Mouse (Mus musculus) C2C12 (cell line): Measurements from ENCODE around the gene Thrb. TPM values are rescaled to one million over a fixed set of nuclear protein-coding genes. Genes with fewer than 3 reads are reported as not detected.

Source experiments
- H3K27me3 ChIP-seq: one replicate; pipeline ENCODE4 v1.6.1; 2011; ENCODE audit not compliant: control insufficient read depth, insufficient read depth, insufficient read length
- H3K36me3 ChIP-seq: one replicate; pipeline ENCODE4 v1.6.1; 2011; ENCODE audit not compliant: control insufficient read depth, insufficient read depth
- H3K4me3 ChIP-seq: one replicate; pipeline ENCODE4 v1.5.1; 2011; ENCODE audit warnings: mild to moderate bottlenecking, control low read depth; ENCODE audit not compliant: poor library complexity, insufficient read depth, severe bottlenecking
- H3K79me2 ChIP-seq: one replicate; pipeline ENCODE4 v1.6.1; 2011; ENCODE audit not compliant: control insufficient read depth, insufficient read depth
- H3K79me3 ChIP-seq: one replicate; pipeline ENCODE4 v1.6.1; 2011; ENCODE audit warnings: low read depth, control low read depth
- H3ac ChIP-seq: one replicate; pipeline ENCODE3; 2011; ENCODE audit warnings: low read depth; ENCODE audit not compliant: control insufficient read depth, insufficient read length
- CEBPB ChIP-seq: IDR thresholded peaks from one replicate; pipeline ENCODE4 v1.6.1; 2011; ENCODE audit warnings: low read depth, mild to moderate bottlenecking, control low read depth, moderate library complexity
- CTCF ChIP-seq: IDR thresholded peaks from one replicate; pipeline ENCODE4 v1.5.1; 2011; ENCODE audit not compliant: control insufficient read depth, insufficient read depth, insufficient read length
- FOSL1 ChIP-seq: IDR thresholded peaks from one replicate; pipeline ENCODE4 v1.8.0; 2011; ENCODE audit warnings: mild to moderate bottlenecking, low read length; ENCODE audit not compliant: poor library complexity, insufficient read depth, severe bottlenecking
- MAX ChIP-seq: IDR thresholded peaks from one replicate; pipeline ENCODE4 v1.6.1; 2011; ENCODE audit warnings: mild to moderate bottlenecking, control low read depth
- MYOD1 ChIP-seq: IDR thresholded peaks from one replicate; pipeline ENCODE4 v1.6.1; 2011; ENCODE audit warnings: low read depth; ENCODE audit not compliant: control insufficient read depth, insufficient read length
- MYOG ChIP-seq: IDR thresholded peaks from one replicate; pipeline ENCODE4 v1.6.1; 2011; ENCODE audit not compliant: control insufficient read depth, insufficient read length; ENCODE audit errors: extremely low read depth
- USF1 ChIP-seq: IDR thresholded peaks from one replicate; pipeline ENCODE4 v1.6.1; 2011; ENCODE audit warnings: low read depth, mild to moderate bottlenecking, control low read depth, moderate library complexity
- polyA plus RNA-seq: library from polyadenylated mRNA; unstranded; fragments of >200 nt; fragmentation: generic; extraction: Trizol; gene quantifications from one replicate; pipeline ENCODE4 v1.2.1, GENCODE M21; 2012; ENCODE audit warnings: missing spikeins

The Thrb gene
- polyA plus RNA-seq, 1 experiment, result 0.01 TPM

DNA sequence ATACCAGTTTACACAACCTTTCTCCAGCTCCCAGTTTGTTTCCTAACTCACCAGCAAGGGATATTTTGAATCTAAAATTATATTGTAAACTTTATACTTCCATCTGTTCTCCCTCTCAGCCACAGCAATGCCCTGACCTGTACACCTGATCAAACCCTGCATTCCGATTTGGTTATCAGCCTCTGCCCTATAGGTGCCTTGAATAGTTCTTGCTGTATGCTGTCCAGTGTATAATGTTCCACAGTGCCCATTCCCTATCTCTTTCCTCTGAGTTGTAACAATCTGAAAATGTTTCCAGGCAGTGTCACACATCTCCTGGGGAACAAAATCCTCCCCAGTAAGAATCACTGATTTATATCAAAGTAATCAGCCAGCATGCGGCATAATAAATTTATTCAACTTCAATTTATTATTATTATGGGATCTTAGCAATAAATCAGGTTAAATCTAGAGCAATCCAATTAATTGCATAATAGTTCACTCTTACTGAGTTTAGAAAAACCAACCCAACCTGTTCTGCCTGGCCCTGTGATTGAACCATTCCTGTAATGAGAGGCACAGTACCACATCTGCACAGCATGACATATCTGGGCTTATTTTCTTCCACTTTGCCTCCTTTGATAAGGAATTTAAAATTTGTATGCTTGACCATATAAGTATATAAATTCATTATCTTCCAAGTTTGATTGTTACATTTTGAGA, 73.2 kb downstream of the Thrb start:
- H3K79me2 ChIP-seq, result no peaks in the 10 kb centered on the region

DNA sequence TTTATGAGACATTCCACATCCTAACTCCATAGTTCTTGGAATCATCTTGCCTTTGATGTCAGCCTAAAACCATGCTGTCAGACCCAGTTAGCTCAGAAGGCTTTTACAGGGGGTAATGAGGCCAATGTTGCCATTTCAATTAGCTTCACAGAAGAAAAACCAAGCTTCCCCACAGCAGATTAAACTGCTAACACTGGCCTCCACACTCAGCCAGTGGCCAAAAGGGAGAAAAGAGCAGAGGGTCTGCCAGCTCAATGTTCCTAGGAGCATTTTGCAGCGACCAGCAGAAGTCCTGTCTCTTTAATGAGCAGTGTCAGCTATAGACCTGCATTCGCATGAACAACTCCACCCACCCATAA, 73.7 kb downstream of the Thrb start:
- H3K4me3 ChIP-seq, result no peak overlapping the region
- H3K79me3 ChIP-seq, result no peaks in the 10 kb centered on the region

More for the DNA sequence above, 73.2 kb downstream of the Thrb start:
- no peak overlapping the region for H3K4me3 ChIP-seq
- no peak for TF ChIP-seq MAX
- H3K79me3 ChIP-seq, result no peaks in the 10 kb centered on the region
- no peaks in the 10 kb centered on the region for H3K27me3 ChIP-seq
- no peak overlapping the region for H3ac ChIP-seq
- no peaks in the 10 kb centered on the region for H3K36me3 ChIP-seq

GRCm38 (mm10) chr14:17735440-17735839, 75.4 kb downstream of the Thrb start:
- Histone ChIP-seq H3ac (no peak overlapping the region), H3K36me3 (no peaks in the 10 kb centered on the region), H3K79me2 (no peaks in the 10 kb centered on the region), H3K4me3 (no peak overlapping the region), H3K27me3 (no peaks in the 10 kb centered on the region), H3K79me3 (no peaks in the 10 kb centered on the region)
- TF ChIP-seq FOSL1, result no peak
- no peak for TF ChIP-seq MYOD1
- TF ChIP-seq USF1, result no peak
- TF ChIP-seq CEBPB, result no peak
- no peak for TF ChIP-seq MAX
- TF ChIP-seq CTCF, result no peak
- TF ChIP-seq MYOG, result no peak

More for the DNA sequence above, 73.7 kb downstream of the Thrb start:
- no peaks in the 10 kb centered on the region for H3K27me3 ChIP-seq
- TF ChIP-seq USF1, result no peak
- no peak for TF ChIP-seq MAX
- TF ChIP-seq CTCF, result no peak
- no peak for TF ChIP-seq MYOD1
- TF ChIP-seq CEBPB, result no peak
- TF ChIP-seq MYOG, result no peak
- no peak for TF ChIP-seq FOSL1
- no peaks in the 10 kb centered on the region for H3K36me3 ChIP-seq
- no peaks in the 10 kb centered on the region for H3K79me2 ChIP-seq
- H3ac ChIP-seq, result no peak overlapping the region

- no peak overlapping the region for H3ac ChIP-seq
- TF ChIP-seq CEBPB (no peak), MYOD1 (no peak), MAX (no peak), MYOG (no peak), CTCF (no peak)
- no peak overlapping the region for H3K4me3 ChIP-seq
- no peaks in the 10 kb centered on the region for H3K36me3 ChIP-seq
- H3K27me3 ChIP-seq, result no peaks in the 10 kb centered on the region
- no peaks in the 10 kb centered on the region for H3K79me3 ChIP-seq
- H3K79me2 ChIP-seq, result no peaks in the 10 kb centered on the region
Measured at GRCm38 (mm10) chr14:17740903-17741302, 80.8 kb downstream of the Thrb start.

DNA sequence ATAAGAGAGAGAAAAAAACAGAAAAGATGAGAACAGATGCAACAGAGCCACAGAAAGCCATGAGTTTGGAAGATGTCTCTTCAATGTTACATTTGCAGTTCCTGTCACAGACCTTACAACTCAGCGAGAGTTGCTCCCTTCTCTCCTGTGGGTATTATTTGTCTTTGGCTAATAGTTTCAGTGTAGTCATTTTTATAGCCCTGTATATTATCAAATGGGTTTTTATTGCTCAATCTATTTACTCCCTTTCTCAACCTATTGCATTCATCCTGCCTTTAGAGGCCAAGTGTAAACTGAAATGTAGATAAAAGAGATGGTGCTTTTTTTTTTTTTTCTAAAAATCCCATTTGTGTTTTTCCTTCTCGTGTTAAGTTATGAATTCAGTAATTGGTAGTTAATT, 82.2 kb downstream of the Thrb start:
- no peak overlapping the region for H3ac ChIP-seq
- TF ChIP-seq USF1 (no peak), MYOG (no peak), CEBPB (no peak), MAX (no peak), CTCF (no peak), FOSL1 (no peak), MYOD1 (no peak)

More for the DNA sequence above, 82.2 kb downstream of the Thrb start:
- no peaks in the 10 kb centered on the region for H3K79me2 ChIP-seq
- H3K36me3 ChIP-seq, result no peaks in the 10 kb centered on the region
- H3K4me3 ChIP-seq, result no peak overlapping the region
- H3K27me3 ChIP-seq, result no peaks in the 10 kb centered on the region
- no peaks in the 10 kb centered on the region for H3K79me3 ChIP-seq
